Mouse (Mus musculus) liver, adult 2 months (tissue): ENCODE measurements around the gene Gm5751.

ENCODE experiments used
- CTCF ChIP-seq: fragments of 200-500 bp; IDR thresholded peaks from 2 replicates; pipeline ENCODE4 v1.5.1; 2011; ENCODE audit warnings: low read depth, low read length, control low read depth
- POLR2A ChIP-seq: fragments of 200-500 bp; IDR thresholded peaks from 2 replicates; pipeline ENCODE4 v1.6.1; 2011; ENCODE audit warnings: low read length, control low read depth; ENCODE audit not compliant: insufficient read depth; ENCODE audit errors: extremely low read depth

- TF ChIP-seq CTCF (peak; percentile 34; the same call in 1 of the 2 replicates), POLR2A (no peak)
Observed at GRCm38 (mm10) chrX:8832043-8832442, 42.0 kb upstream of the Gm5751 start.
